Mouse (Mus musculus): Measurements from ENCODE around the gene Tmem150a.

DNA sequence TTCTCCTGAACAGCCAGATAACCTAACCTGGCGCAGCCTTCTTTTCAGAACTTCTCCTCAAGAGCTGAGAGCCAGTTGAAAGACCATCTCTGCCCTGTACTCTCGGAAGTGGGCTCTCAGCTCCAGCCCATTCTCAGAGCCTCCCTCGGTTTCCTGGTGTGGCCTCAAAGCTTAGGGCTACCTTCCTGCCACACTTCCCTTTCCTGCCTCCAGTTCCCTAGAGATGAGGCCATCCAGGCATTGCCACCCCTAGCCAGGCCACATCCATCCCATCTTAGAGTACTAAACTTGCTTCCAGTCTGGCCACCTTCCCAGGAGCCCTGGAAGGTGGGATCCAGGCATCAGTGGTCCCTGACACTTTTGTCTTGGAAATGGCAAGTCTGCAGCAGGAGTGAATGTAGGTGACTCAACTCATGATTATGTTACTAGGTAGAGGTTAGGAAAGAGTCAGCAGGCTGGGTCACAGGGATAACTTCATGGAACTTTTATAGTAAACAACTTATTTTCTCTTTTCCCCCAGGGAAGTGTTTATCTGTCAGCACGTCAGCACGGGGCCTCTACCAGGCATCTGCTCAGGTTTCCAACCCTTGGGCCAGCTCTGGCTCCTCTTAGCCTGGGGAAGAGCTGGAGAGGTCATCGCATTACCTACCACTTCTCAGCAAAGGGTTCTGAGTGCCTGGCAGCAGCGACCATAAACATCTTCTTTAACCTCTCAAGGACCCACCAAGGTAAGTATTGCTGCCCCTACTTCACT is 24.3 kb downstream of the Tmem150a start:
- TF ChIP-seq POLR2A (IDR thresholded peaks at IDR 0.05; ENCODE audit: borderline replicate concordance, control insufficient read depth, low read depth, low read length) (no peak), CTCF (IDR thresholded peaks at IDR 0.05; ENCODE audit: control insufficient read depth, insufficient read depth, low read length) (no peak)

Data from bone marrow, adult 2 months (tissue).